Mouse (Mus musculus) cortical plate, adult 2 months (tissue): ENCODE data around the gene Adgre5.

Experiments
- CTCF ChIP-seq: fragments of 200-500 bp; IDR thresholded peaks from 2 replicates; pipeline ENCODE4 v1.5.1; 2011; ENCODE audit warnings: mild to moderate bottlenecking, control low read depth, low read length; ENCODE audit not compliant: insufficient read depth; ENCODE audit errors: extremely low read depth
- POLR2A ChIP-seq: fragments of 200-500 bp; IDR thresholded peaks from 2 replicates; pipeline ENCODE4 v1.6.1; 2011; ENCODE audit warnings: mild to moderate bottlenecking, low read length, control low read depth; ENCODE audit not compliant: insufficient read depth; ENCODE audit errors: extremely low read depth

- TF ChIP-seq CTCF (peak; percentile 94), POLR2A (no peak)
These were observed 16.2 kb downstream of the Adgre5 start for GRCm38 (mm10) chr8:83724697-83725482.
